In the genomic region with DNA sequence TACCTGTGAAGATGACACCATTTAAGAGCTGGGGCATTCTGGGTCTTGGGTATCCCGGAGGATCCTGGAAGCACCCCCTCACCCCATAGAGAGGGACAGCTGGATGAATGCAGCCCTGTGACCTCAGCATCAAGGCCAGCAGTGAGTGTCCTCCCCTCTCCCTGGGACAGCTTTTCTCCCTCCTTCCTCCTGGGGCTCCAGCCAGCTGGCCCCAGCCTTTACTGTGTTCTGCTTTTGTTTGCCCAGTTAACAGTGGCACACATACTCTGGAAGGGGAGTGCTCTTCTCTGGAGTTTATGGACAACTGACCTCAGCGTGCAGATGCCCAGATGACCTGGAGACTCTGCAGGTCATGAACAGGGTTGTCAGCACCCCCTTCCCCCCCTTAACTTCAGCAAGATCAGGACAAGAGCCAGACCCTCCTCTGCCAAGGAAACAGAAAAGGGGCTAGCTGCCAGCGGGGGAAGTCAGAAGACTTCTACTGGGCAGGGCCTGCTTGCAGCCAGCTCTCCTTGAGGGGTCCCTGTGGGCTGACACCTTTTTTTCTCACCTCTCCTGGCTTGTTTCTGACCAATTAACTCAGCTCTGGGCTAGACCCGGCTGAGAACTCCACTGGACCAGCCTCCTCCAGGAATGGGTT, we compare ENCODE assay signal across 10 mouse cellular contexts. TPM values are rescaled to one million over a fixed set of nuclear protein-coding genes. Genes with fewer than 3 reads are reported as not detected.
DNase-seq lines count a peak whose midpoint lies in the region; ATAC-seq lines count a peak whose summit lies in the region.
"Had no signal": no experiment of that assay in that cellular context is flagged by ENCODE, and none has a peak within 500 bp of the region (broad histone marks: within the 10 kb centered on the region; RNA-seq: fewer than 3 reads in every experiment).

No protein-coding gene starts in this region.

- H3K27me3 ChIP-seq in heart, embryonic 11.5 days (ENCODE audit: control insufficient read depth, insufficient read depth, low read length): no peaks in the 10 kb centered on the region
- H3K27me3 ChIP-seq in midbrain, embryonic 10.5 days (ENCODE audit: low read depth, poor library complexity, severe bottlenecking): no peaks in the 10 kb centered on the region
- no peaks in the 10 kb centered on the region for H3K27me3 ChIP-seq in midbrain, embryonic 15.5 days (replicated peaks)
- H3K27me3 ChIP-seq in embryonic facial prominence, embryonic 10.5 days (replicated peaks; ENCODE audit: low read depth, poor library complexity, severe bottlenecking): no peaks in the 10 kb centered on the region
- H3K27me3 ChIP-seq: CH12.LX had no signal

- ATAC-seq in heart, embryonic 11.5 days (replicated peaks; ENCODE audit: insufficient number of reproducible peaks, low FRiP score, low TSS enrichment): no peak
- no peak for ATAC-seq in midbrain, embryonic 15.5 days (replicated peaks)
- ATAC-seq: liver, postnatal 0 days had no signal

- no peak overlapping the region for H3K4me2 ChIP-seq in heart, embryonic 11.5 days
- H3K4me2 ChIP-seq in midbrain, embryonic 15.5 days: no peak overlapping the region

- H3K4me1 ChIP-seq in heart, embryonic 11.5 days (ENCODE audit: control insufficient read depth, insufficient read depth, low read length): no peaks in the 10 kb centered on the region
- peaks cover 7% of the 10 kb centered on the region for H3K4me1 ChIP-seq in midbrain, embryonic 10.5 days
- H3K4me1 ChIP-seq in midbrain, embryonic 15.5 days: 0 out of 2 replicates have a peak, but pooled peaks cover 4% of the 10 kb centered on the region
- H3K4me1 ChIP-seq in embryonic facial prominence, embryonic 10.5 days: no peaks in the 10 kb centered on the region; the same call in 1 of the 2 replicates

- H3K36me3 ChIP-seq in heart, embryonic 11.5 days (ENCODE audit: control insufficient read depth, insufficient read depth, low read length): no peaks in the 10 kb centered on the region
- no peaks in the 10 kb centered on the region for H3K36me3 ChIP-seq in midbrain, embryonic 10.5 days
- H3K36me3 ChIP-seq in midbrain, embryonic 15.5 days (replicated peaks): no peaks in the 10 kb centered on the region
- H3K36me3 ChIP-seq in embryonic facial prominence, embryonic 10.5 days (replicated peaks): no peaks in the 10 kb centered on the region

- H3K4me3 ChIP-seq in heart, embryonic 11.5 days (ENCODE audit: low read depth, low read length): no peak overlapping the region
- no peak overlapping the region for H3K4me3 ChIP-seq in midbrain, embryonic 10.5 days
- H3K4me3 ChIP-seq in midbrain, embryonic 15.5 days: no peak overlapping the region
- no peak overlapping the region for H3K4me3 ChIP-seq in embryonic facial prominence, embryonic 10.5 days

- peak; percentile 94 for DNase-seq in heart, adult 11 months
- DNase-seq in midbrain, embryonic 10.5 days (ENCODE audit: low spot score): no peak
- DNase-seq in adrenal gland, postnatal 36 days: peak; percentile 67
- peak; percentile 7 for DNase-seq in heart, postnatal 4 days
- DNase-seq in right cerebral cortex, adult 2 months (ENCODE audit: low spot score in 2 of 2): no peak
- DNase-seq in embryonic facial prominence, embryonic 10.5 days (ENCODE audit: low spot score): no peak
- DNase-seq: liver, postnatal 0 days had no signal

- WGBS in heart, embryonic 11.5 days (ENCODE audit: insufficient replicate concordance): 17% methylated on average over 4 of the region's 4 CpGs
- 47% methylated on average over 4 of the region's 4 CpGs for WGBS in midbrain, embryonic 10.5 days
- WGBS in midbrain, embryonic 15.5 days: 53% methylated on average over 4 of the region's 4 CpGs
- 47% methylated on average over 4 of the region's 4 CpGs for WGBS in embryonic facial prominence, embryonic 10.5 days

- H3K9me3 ChIP-seq in heart, embryonic 11.5 days (replicated peaks; ENCODE audit: control insufficient read depth, low read length): no peaks in the 10 kb centered on the region
- no peaks in the 10 kb centered on the region for H3K9me3 ChIP-seq in midbrain, embryonic 10.5 days (replicated peaks)
- no peaks in the 10 kb centered on the region for H3K9me3 ChIP-seq in midbrain, embryonic 15.5 days
- no peaks in the 10 kb centered on the region for H3K9me3 ChIP-seq in embryonic facial prominence, embryonic 10.5 days

- H3K27ac ChIP-seq in heart, embryonic 11.5 days (ENCODE audit: low read depth, low read length): no peak overlapping the region
- 0 out of 2 replicates have a peak overlapping the region, but pooled peaks have one; percentile 42 for H3K27ac ChIP-seq in midbrain, embryonic 10.5 days (replicated peaks)
- H3K27ac ChIP-seq in midbrain, embryonic 15.5 days: no peak overlapping the region
- no peak overlapping the region; the same call in 1 of the 2 replicates for H3K27ac ChIP-seq in embryonic facial prominence, embryonic 10.5 days (replicated peaks)

- H3K9ac ChIP-seq in heart, embryonic 11.5 days (ENCODE audit: low read depth, low read length): no peak overlapping the region
- H3K9ac ChIP-seq in midbrain, embryonic 15.5 days: no peak overlapping the region
- H3K9ac ChIP-seq: liver, postnatal 0 days had no signal

RNA-seq across cellular contexts. Expression of a gene that starts 10.8 kb away (rescaled TPM):
- not detected in 2 replicates for polyA plus RNA-seq in heart, embryonic 11.5 days (2014; fragmentation: Nextera tagmentation; extraction: Ambion mirVana)
- 1.2 and 1.7 TPM in 2 replicates for polyA plus RNA-seq in midbrain, embryonic 10.5 days (2016; fragmentation: Nextera tagmentation; extraction: Ambion mirVana)
- polyA plus RNA-seq in midbrain, embryonic 15.5 days (2015; fragmentation: Nextera tagmentation; extraction: Ambion mirVana): 9.7 and 11.1 TPM in 2 replicates
- total RNA-seq in adrenal gland, postnatal 36 days (2021): under 1 TPM; 0.07 to 0.13 TPM
- total RNA-seq in heart, postnatal 4 days (2021): under 1 TPM; 0.10 to 0.11 TPM
- 0.34 and 0.52 TPM in 2 replicates for polyA plus RNA-seq in embryonic facial prominence, embryonic 10.5 days (2016; fragmentation: Nextera tagmentation; extraction: Ambion mirVana)
- total RNA-seq: CH12.LX had no signal
- polyA plus RNA-seq: liver, postnatal 0 days had no signal

Comparison
In these comparisons a context has a peak if more than half of its experiments do, and no peak if none do; other contexts are left out.
1. DNase-seq: peak in heart, adult 11 months (single experiment), adrenal gland, postnatal 36 days (2 of 2) and heart, postnatal 4 days (single experiment); none in midbrain, embryonic 10.5 days (single experiment), right cerebral cortex, adult 2 months (0 of 2) and embryonic facial prominence, embryonic 10.5 days (single experiment).